Mouse (Mus musculus) heart, postnatal 14 days (tissue): ENCODE measurements around the gene Trim3. TPM values are rescaled to one million over a fixed set of nuclear protein-coding genes. Genes with fewer than 3 reads are reported as not detected.

Experiments used
- DNase-seq, 2 experiments: peaks; one replicate each; pipeline ENCODE4 v3.0.0; 2021 to 2022
- intact Hi-C: fragments of 180-260 bp; cut with DNase I; formaldehyde crosslinking; loops from one replicate; pipeline ENCODE4 v1.15.1; 2025
- total RNA-seq, 2 experiments: library from RNA; stranded (reverse); gene quantifications; 2 replicates each; pipeline ENCODE4 v1.2.3; 2021

Gene Trim3
- total RNA-seq, 2 experiments from 2014 or later = 29.7 to 34.0 TPM

DNA sequence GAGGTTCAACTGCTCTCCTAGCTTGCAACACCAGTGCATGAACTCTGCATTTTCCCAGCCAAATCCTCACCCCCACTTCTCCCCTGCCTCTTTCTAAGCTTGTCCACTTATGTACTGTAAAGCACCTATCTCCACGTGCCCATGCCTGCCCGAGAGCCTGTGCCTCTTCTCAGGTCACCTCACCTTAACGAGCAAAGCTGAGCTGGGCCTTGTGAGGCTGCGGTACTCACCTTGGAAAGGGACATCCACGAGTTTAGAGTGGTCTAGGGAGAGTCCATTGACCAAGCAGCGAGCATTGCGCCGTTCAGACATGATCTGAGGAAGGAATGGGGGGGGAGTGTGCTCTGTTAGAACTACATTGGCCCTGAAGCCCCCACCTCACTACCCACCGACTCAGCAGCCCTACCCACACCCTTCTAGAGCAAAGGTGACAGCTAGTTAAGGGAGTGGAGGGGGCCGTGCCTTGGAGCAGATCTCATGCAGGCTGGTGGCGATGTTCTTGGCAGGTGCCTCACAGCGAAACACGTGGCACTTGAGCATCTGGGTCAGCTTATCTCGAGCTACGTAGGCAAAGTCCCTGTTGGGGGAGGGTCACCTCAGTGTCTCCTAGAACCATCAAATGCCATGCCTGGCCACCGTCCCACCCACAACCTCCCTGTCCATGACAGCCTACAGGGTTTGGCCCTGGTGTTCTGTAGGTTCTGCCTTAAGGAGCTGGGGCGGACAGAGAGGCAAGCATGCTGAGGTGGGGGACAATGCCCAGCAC lies 68.1 kb downstream of the Trim3 start:
- peak; percentile 57 to 64 for DNase-seq
- intact Hi-C loops = no loop called here

- intact Hi-C loops = no loop called here
- DNase-seq = no peak
Measured at GRCm38 (mm10) chr7:105563367-105563766, 70.0 kb downstream of the Trim3 start.

DNA sequence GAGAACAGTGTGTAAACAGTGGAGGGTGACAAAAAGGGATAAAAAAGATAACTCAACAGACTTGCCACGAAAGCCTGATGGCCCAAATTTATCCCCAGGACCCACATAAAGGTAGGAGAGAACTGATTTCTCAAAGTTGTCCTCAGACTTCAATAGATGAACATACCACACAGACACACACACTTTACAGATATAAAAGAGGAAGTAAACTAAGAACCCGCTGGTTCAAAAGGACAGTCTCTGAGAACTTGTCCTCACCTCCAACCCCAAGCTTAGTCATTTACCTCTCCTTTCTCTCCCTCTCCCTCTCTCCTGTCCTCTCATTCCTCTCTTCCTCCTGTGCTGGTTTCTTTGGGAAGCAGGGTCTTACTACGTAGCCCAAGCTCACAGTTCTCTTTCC lies 71.1 kb downstream of the Trim3 start:
- DNase-seq = no peak

DNA sequence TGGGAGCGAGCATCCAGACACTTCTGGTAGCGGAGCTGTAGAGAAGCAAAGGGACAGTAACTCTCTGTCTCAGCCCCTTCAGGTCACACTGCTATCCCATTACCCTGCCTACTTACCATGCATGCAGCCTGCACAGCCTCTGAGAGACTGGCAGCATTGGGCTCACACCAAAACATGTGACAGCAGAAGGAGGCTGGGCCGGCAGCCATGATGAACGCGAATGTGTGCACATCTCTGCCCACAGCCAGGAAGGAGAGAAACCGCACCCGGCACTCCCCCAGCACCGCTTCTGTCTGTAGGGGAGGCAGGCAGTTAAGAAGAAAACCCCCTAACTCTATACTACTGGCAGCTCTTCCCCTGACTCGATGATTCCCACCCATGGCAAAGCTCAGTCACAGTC lies 74.4 kb downstream of the Trim3 start:
- DNase-seq = no peak
- intact Hi-C loops = loop anchor here (10.0 kb wide), 1 partner anchor 176 kb away; the partner anchor contains the start of genes Ilk and Rrp8

More for the DNA sequence above, 71.1 kb downstream of the Trim3 start:
- intact Hi-C loops = no loop called here

- intact Hi-C loops = loop anchor here (10.0 kb wide), 1 partner anchor 177 kb away; the partner anchor contains the start of genes Ilk and Rrp8
- DNase-seq = no peak
Measured at GRCm38 (mm10) chr7:105557671-105558070, 75.7 kb downstream of the Trim3 start.

DNA sequence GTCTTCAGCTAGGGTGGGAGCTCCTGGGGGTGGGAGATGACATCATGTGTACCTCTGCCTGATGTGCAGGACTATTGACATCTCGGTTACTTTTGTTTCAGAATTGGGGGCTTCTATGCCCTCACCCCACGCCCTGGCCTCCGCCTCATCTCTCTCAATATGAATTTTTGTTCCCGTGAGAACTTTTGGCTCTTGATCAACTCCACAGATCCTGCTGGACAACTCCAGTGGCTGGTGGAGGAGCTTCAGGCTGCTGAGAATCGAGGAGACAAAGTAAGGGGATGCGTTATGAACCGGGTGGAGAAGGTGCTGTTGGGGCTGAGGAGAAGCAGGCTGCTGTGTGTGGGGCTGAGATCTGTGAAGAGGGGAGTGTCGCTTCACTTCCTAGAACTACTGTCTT lies 77.0 kb downstream of the Trim3 start:
- DNase-seq = no peak
- intact Hi-C loops = loop anchor here (10.0 kb wide), 1 partner anchor 178 kb away; the partner anchor contains the start of genes Ilk and Rrp8

DNA sequence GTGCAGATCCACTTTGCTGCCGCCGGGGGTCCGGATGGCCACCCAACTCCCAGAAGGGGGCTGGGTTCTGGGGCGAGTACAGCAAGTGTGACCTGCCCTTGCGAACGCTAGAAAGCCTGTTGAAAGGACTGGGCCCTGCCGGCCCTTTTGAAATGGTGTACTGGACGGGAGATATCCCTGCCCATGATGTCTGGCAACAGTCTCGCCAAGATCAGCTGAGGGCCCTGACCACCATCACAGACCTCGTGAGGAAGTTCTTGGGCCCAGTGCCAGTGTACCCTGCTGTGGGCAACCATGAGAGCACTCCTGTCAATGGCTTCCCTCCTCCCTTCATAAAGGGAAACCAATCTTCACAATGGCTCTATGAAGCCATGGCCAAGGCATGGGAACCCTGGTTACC lies 77.8 kb downstream of the Trim3 start:
- no peak for DNase-seq
- intact Hi-C loops = loop anchor here (10.0 kb wide), 1 partner anchor 179 kb away; the partner anchor contains the start of genes Ilk and Rrp8

Other genes with a start within 250 kb of the Trim3 start
- gene Fam160a2, start 233.5 kb downstream of the Trim3 start, total RNA-seq = 10 to 100 TPM; 19.5 to 25.2 TPM
- gene Cnga4, start 229.0 kb downstream of the Trim3 start, total RNA-seq = under 1 TPM in 1 of 2 experiments, not detected in 1; 0.10 TPM
- gene Cckbr, start 207.8 kb downstream of the Trim3 start, total RNA-seq = not detected
- gene Cavin3, start 151.3 kb downstream of the Trim3 start, total RNA-seq = 10 to 100 TPM; 31.4 to 35.5 TPM
- gene Smpd1, start 79.2 kb downstream of the Trim3 start, total RNA-seq = 100 to 1,000 TPM; 128 to 133 TPM
- gene Apbb1, start 51.9 kb downstream of the Trim3 start, total RNA-seq = 10 to 100 TPM; 80.5 to 86.5 TPM
- under 1 TPM in 1 of 2 experiments, not detected in 1; 0.48 TPM for gene Hpx, start 33.4 kb downstream of the Trim3 start, total RNA-seq
- 10 to 100 TPM; 83.7 to 94.3 TPM for gene Timm10b, start 6.5 kb upstream of the Trim3 start, total RNA-seq
- 10 to 100 TPM; 22.0 to 22.9 TPM for gene Arfip2, start 6.8 kb upstream of the Trim3 start, total RNA-seq
- gene Gm45799, start 7.0 kb upstream of the Trim3 start, total RNA-seq = 1 to 10 TPM; 1.9 to 4.8 TPM
- gene Dnhd1, start 17.3 kb upstream of the Trim3 start, total RNA-seq = under 1 TPM; 0.67 to 0.76 TPM
- gene Ilk, start 103.0 kb upstream of the Trim3 start, total RNA-seq = 100 to 1,000 TPM; 115 to 123 TPM
- 10 to 100 TPM; 10.8 to 11.2 TPM for gene Rrp8, start 103.8 kb upstream of the Trim3 start, total RNA-seq
- 10 to 100 TPM; 81.0 to 88.8 TPM for gene Taf10, start 110.8 kb upstream of the Trim3 start, total RNA-seq
- gene Tpp1, start 118.7 kb upstream of the Trim3 start, total RNA-seq = 10 to 100 TPM; 41.6 to 42.5 TPM
- 10 to 100 TPM; 18.0 to 21.1 TPM for gene Dchs1, start 154.1 kb upstream of the Trim3 start, total RNA-seq
- 10 to 100 TPM; 96.0 to 96.7 TPM for gene Mrpl17, start 177.5 kb upstream of the Trim3 start, total RNA-seq